Comparison of ENCODE assay signal across 8 mouse cellular contexts in the genomic region with DNA sequence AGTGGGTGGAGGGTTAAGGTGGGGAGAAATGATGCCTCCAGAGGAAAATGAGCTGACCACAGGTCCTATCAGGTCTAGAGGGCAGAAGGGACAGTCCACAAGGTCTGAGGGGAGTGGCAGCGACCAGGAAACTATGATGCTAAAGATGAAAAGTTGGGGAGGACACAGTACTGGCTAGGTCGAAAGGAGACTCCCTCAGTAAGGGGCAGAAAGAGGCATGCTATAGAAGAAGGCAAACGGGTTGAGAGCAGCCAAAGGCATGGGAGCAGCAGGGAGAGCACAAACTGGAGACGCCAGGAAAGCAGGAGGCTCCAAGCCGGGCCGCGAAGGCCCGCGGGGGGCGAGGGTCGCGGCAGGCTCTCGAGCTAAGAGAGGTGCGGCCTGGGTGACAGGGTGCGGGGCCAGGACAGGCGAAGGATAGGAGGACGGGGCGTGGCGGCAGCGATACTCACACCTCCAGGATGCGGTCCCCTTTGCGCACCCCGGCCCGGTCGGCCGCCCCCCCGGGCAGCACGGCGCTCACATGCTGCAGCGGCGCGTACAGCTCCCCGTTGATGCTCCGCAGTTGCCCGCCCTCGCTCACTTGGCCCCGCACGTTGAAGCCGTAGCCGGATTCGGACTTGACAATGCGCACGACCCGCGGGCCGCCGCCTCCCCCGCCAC. TPM values are rescaled to one million over a fixed set of nuclear protein-coding genes. Genes with fewer than 3 reads are reported as not detected.
DNase-seq lines count a peak whose midpoint lies in the region; ATAC-seq and TF ChIP-seq lines count a peak whose summit lies in the region.

No protein-coding gene starts in this region.

- no peaks in the 10 kb centered on the region for H3K36me3 ChIP-seq in neural tube, embryonic 11.5 days (ENCODE audit: control insufficient read depth, insufficient read depth, low read length)
- H3K36me3 ChIP-seq in heart, postnatal 0 days (replicated peaks; ENCODE audit: control insufficient read depth, insufficient read depth, low read length), result no peaks in the 10 kb centered on the region
- H3K36me3 ChIP-seq in macrophage (ENCODE audit: inconsistent target), result no peaks in the 10 kb centered on the region

- TF ChIP-seq CTCF in heart, postnatal 0 days (IDR thresholded peaks at IDR 0.05; ENCODE audit: low read depth), result no peak

- WGBS in neural tube, embryonic 11.5 days, result under 1% methylated on average over 25 of the region's 48 CpGs
- WGBS in heart, postnatal 0 days, result under 1% methylated on average over 38 of the region's 48 CpGs
- under 1% methylated on average over 48 of the region's 48 CpGs for WGBS in macrophage (ENCODE audit: missing documents)

- H3K4me1 ChIP-seq in neural tube, embryonic 11.5 days (ENCODE audit: control insufficient read depth, insufficient read depth, low read length), result no peaks in the 10 kb centered on the region; the same call in 1 of the 2 replicates
- peaks cover 11% of the 10 kb centered on the region for H3K4me1 ChIP-seq in heart, postnatal 0 days (ENCODE audit: control insufficient read depth, insufficient read depth)

- no peaks in the 10 kb centered on the region for H3K27me3 ChIP-seq in neural tube, embryonic 11.5 days (ENCODE audit: control insufficient read depth, insufficient read depth, low read length)
- no peaks in the 10 kb centered on the region for H3K27me3 ChIP-seq in heart, postnatal 0 days (ENCODE audit: control insufficient read depth, insufficient read depth, low read length)

- peak overlapping the region; percentile 88 for H3K4me3 ChIP-seq in neural tube, embryonic 11.5 days (ENCODE audit: low read depth, low read length)
- peak overlapping the region; percentile 72 for H3K4me3 ChIP-seq in heart, postnatal 0 days (ENCODE audit: low read depth, low read length)
- peak overlapping the region; percentile 54 for H3K4me3 ChIP-seq in macrophage (ENCODE audit: inconsistent target)

- H3K27ac ChIP-seq in neural tube, embryonic 11.5 days (ENCODE audit: low read depth, low read length), result peak overlapping the region; percentile 81; the same call in 1 of the 2 replicates
- peak overlapping the region; percentile 80 for H3K27ac ChIP-seq in heart, postnatal 0 days (ENCODE audit: low read depth)
- peak overlapping the region; percentile 28 for H3K27ac ChIP-seq in macrophage

- H3K9ac ChIP-seq in neural tube, embryonic 11.5 days (ENCODE audit: low read length), result peak overlapping the region; percentile 92
- H3K9ac ChIP-seq in heart, postnatal 0 days (replicated peaks; ENCODE audit: low read depth, low read length), result peak overlapping the region; percentile 74

- no peak for TF ChIP-seq EP300 in heart, postnatal 0 days (IDR thresholded peaks at IDR 0.05; ENCODE audit: low read depth)

- peaks cover 50% of the 10 kb centered on the region for H3K79me2 ChIP-seq in macrophage (ENCODE audit: inconsistent target)

- DNase-seq in adrenal gland, adult 8-10 months, result peak; percentile 57
- DNase-seq in adrenal gland, postnatal 10 days, result no peak
- no peak for DNase-seq in neural tube, embryonic 11.5 days (ENCODE audit: low spot score)
- no peak for DNase-seq in neural tube, embryonic 10.5 days (ENCODE audit: extremely low spot score, low spot score)
- peak; percentile 38 for DNase-seq in heart, postnatal 0 days (ENCODE audit: low spot score)
- DNase-seq in testis, postnatal 14 days (ENCODE audit: low spot score), result peak; percentile 79
- DNase-seq in layer of hippocampus, adult 8-10 months (ENCODE audit: low spot score in 2 of 2), result no peak

- peak; percentile 80 for ATAC-seq in neural tube, embryonic 11.5 days (ENCODE audit: insufficient read depth, low FRiP score, low TSS enrichment)
- ATAC-seq in heart, postnatal 0 days (ENCODE audit: insufficient read depth, low read depth), result peak; percentile 67

- no peaks in the 10 kb centered on the region for H3K9me3 ChIP-seq in neural tube, embryonic 11.5 days (ENCODE audit: control insufficient read depth, low read length)
- H3K9me3 ChIP-seq in heart, postnatal 0 days (replicated peaks; ENCODE audit: control insufficient read depth, low read length), result no peaks in the 10 kb centered on the region

- peak overlapping the region; percentile 83 for H3K4me2 ChIP-seq in neural tube, embryonic 11.5 days (ENCODE audit: low read depth)
- H3K4me2 ChIP-seq in heart, postnatal 0 days (ENCODE audit: low read depth, low read length), result peak overlapping the region; percentile 82

RNA-seq across cellular contexts. Expression of a gene that starts 0.6 kb away (rescaled TPM):
- 10 to 100 TPM; 47.4 to 56.8 (median 54.8) TPM for total RNA-seq in adrenal gland, adult 8-10 months (2022)
- total RNA-seq in adrenal gland, postnatal 10 days (2021), result 10 to 100 TPM; 33.0 to 36.1 TPM
- polyA plus RNA-seq in neural tube, embryonic 11.5 days (2014; fragmentation: Nextera tagmentation; extraction: Ambion mirVana), result 36.4 and 39.9 TPM in 2 replicates
- total RNA-seq in heart, postnatal 0 days (2014; rRNA removed; ENCODE audit: low replicate concordance), result 18.1 and 30.8 TPM in 2 replicates
- polyA plus RNA-seq in heart, postnatal 0 days (2015; fragmentation: Nextera tagmentation; extraction: Ambion mirVana), result 17.0 and 17.2 TPM in 2 replicates
- total RNA-seq in macrophage (2018; cell fraction: chromatin; rRNA removed), result 100 to 1,000 TPM in 19 of 26 experiments, 10 to 100 TPM in 7; 44.1 to 254 (median 134) TPM
- total RNA-seq in macrophage (2018; cell fraction: cytosol; rRNA removed), result 100 to 1,000 TPM in 3 of 26 experiments, 10 to 100 TPM in 23; 32.2 to 111 (median 57.8) TPM
- total RNA-seq in macrophage (2018; cell fraction: nucleus; rRNA removed), result 100 to 1,000 TPM in 9 of 26 experiments, 10 to 100 TPM in 17; 43.4 to 176 (median 77.9) TPM
- 54.8 to 74.9 TPM (median 55.4 TPM) in 3 replicates for polyA plus RNA-seq in macrophage (2018)
- total RNA-seq in layer of hippocampus, adult 8-10 months (2022), result 100 to 1,000 TPM in 2 of 4 experiments, 10 to 100 TPM in 2; 93.8 to 123 (median 108) TPM

Comparison
In these comparisons a context has a peak if more than half of its experiments do, and no peak if none do; other contexts are left out.
1. DNase-seq: peak in adrenal gland, adult 8-10 months (single experiment), heart, postnatal 0 days (single experiment) and testis, postnatal 14 days (single experiment); none in adrenal gland, postnatal 10 days (single experiment), neural tube, embryonic 11.5 days (single experiment), neural tube, embryonic 10.5 days (single experiment) and layer of hippocampus, adult 8-10 months (0 of 2).
2. H3K27ac ChIP-seq: peak in every context shown above with its lines; median percentile 81 in neural tube, embryonic 11.5 days; 80 in heart, postnatal 0 days; 28 in macrophage.
3. Peak in every context shown above with its lines, with median percentiles within 50 percentile points of each other: H3K4me3 ChIP-seq.